Mouse (Mus musculus) heart, embryonic 16.5 days (tissue): Measurements from ENCODE around the gene Chek2. TPM values are rescaled to one million over a fixed set of nuclear protein-coding genes. Genes with fewer than 3 reads are reported as not detected.

Experiments used
- ATAC-seq: fragments of 200-750 bp; cut with Nextera tagmentation; replicated peaks from 2 replicates; pipeline ENCODE4 v1.8.0; 2017; ENCODE audit warnings: moderate number of reproducible peaks; ENCODE audit not compliant: insufficient read depth, low FRiP score; ENCODE audit errors: extremely low read depth
- H3K27ac ChIP-seq: fragments of 300-500 bp; sonication (generic); 2 replicates; pipeline ENCODE4 v1.5.1; 2014; ENCODE audit warnings: mild to moderate bottlenecking, low read length, control low read depth, moderate library complexity
- H3K27me3 ChIP-seq: fragments of 300-500 bp; sonication (generic); 2 replicates; pipeline ENCODE4 v1.6.1; 2014; ENCODE audit warnings: low read length, mixed read lengths; ENCODE audit not compliant: control insufficient read depth, insufficient read depth
- H3K36me3 ChIP-seq: fragments of 300-500 bp; sonication (generic); 2 replicates; pipeline ENCODE4 v1.6.1; 2014; ENCODE audit not compliant: control insufficient read depth, insufficient read depth
- H3K4me1 ChIP-seq: fragments of 300-500 bp; sonication (generic); 2 replicates; pipeline ENCODE4 v1.6.1; 2014; ENCODE audit warnings: low read length, mixed read lengths; ENCODE audit not compliant: control insufficient read depth, insufficient read depth
- H3K4me2 ChIP-seq: fragments of 300-500 bp; sonication (generic); 2 replicates; pipeline ENCODE4 v1.6.1; 2014; ENCODE audit warnings: low read depth, mild to moderate bottlenecking, control low read depth, low read length
- H3K4me3 ChIP-seq: fragments of 300-500 bp; sonication (generic); 2 replicates; pipeline ENCODE4 v1.5.1; 2014; ENCODE audit warnings: mild to moderate bottlenecking, control low read depth, low read length
- H3K9ac ChIP-seq: fragments of 300-500 bp; sonication (generic); 2 replicates; pipeline ENCODE4 v1.6.1; 2014; ENCODE audit warnings: low read length, control low read depth
- H3K9me3 ChIP-seq: fragments of 300-500 bp; sonication (generic); replicated peaks from 2 replicates; pipeline ENCODE4 v1.6.1; 2016; ENCODE audit warnings: low read length; ENCODE audit not compliant: control insufficient read depth
- WGBS: fragments of 180-500 bp; shearing (Covaris S2); extraction: QIAGEN DNeasy Blood & Tissue Kit; methylation state at CpG from one replicate; pipeline ENCODE4 v1.1.7; 2014; 5-methylcytosine and 5-hydroxymethylcytosine counted together
- polyA plus RNA-seq: library from polyadenylated mRNA; unstranded; fragments of >200 nt; fragmentation: Nextera tagmentation; extraction: Ambion mirVana; gene quantifications from 2 replicates; pipeline ENCODE4 v1.2.1, GENCODE M21; 2015

Gene Chek2
- polyA plus RNA-seq, 1 experiment from 2014 or later = 19.0 TPM

DNA sequence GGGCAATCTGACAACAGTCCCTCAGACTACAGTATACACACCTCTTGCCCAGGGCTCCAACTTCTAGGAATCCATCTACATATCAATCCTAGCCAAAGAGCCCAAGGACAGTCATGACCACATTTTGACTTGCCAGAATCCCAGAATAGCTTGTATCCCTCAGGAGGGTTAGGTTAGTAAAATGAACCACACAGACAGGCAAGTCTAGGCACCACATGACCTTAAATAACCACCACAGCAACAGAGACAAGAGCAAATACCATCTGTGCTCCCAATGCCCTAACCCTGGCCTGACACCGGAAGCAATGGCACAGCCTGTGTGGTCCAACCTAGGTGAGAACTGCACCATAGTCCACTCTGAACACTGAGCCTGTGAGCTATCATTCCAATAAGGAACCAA, 33.1 kb upstream of the Chek2 start:
- Histone ChIP-seq H3K4me2 (no peak overlapping the region), H3K27me3 (no peaks in the 10 kb centered on the region), H3K9me3 (no peaks in the 10 kb centered on the region), H3K9ac (no peak overlapping the region), H3K4me3 (no peak overlapping the region), H3K4me1 (peaks cover 36% of the 10 kb centered on the region), H3K36me3 (peaks cover 11% of the 10 kb centered on the region), H3K27ac (no peak overlapping the region)
- WGBS = 78% methylated on average over 1 of the region's 1 CpGs
- ATAC-seq = no peak

DNA sequence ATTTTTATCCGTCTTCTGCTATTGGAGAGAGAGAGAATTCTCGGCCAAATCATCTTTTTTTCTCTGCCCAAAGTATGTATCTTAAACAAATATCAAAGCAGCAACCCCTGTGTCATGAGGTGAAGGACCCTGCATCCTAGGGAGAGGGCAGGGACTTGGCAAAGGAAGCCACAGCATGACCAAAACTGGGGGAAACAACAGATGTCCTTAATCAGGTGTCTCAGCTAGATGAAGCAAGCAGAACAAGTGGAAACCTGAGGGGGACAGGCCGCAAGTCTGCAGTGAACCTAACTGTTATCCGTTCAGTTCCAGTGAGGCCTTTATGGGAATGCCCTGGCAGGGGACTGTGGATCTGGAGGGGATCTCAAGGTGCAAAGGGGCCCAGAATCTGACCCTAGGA, 32.3 kb upstream of the Chek2 start:
- no peaks in the 10 kb centered on the region for H3K27me3 ChIP-seq
- peaks cover 30% of the 10 kb centered on the region for H3K4me1 ChIP-seq
- peaks cover 11% of the 10 kb centered on the region for H3K36me3 ChIP-seq
- ATAC-seq = no peak
- H3K27ac ChIP-seq = peak overlapping the region; percentile 87
- WGBS = 83% methylated on average over 4 of the region's 4 CpGs
- peak overlapping the region; percentile 97 for H3K9ac ChIP-seq
- peak overlapping the region; percentile 91 for H3K4me3 ChIP-seq
- no peaks in the 10 kb centered on the region for H3K9me3 ChIP-seq
- peak overlapping the region; percentile 99 for H3K4me2 ChIP-seq

GRCm38 (mm10) chr5:110808061-110808631, 31.6 kb upstream of the Chek2 start:
- H3K27me3 ChIP-seq = no peaks in the 10 kb centered on the region
- peaks cover 11% of the 10 kb centered on the region for H3K36me3 ChIP-seq
- peak overlapping the region; percentile 91 for H3K4me3 ChIP-seq
- H3K9ac ChIP-seq = peak overlapping the region; percentile 97
- H3K4me2 ChIP-seq = peak overlapping the region; percentile 99
- ATAC-seq = peak; percentile 51
- H3K4me1 ChIP-seq = peaks cover 24% of the 10 kb centered on the region
- WGBS = 0% methylated on average over 14 of the region's 14 CpGs
- no peaks in the 10 kb centered on the region for H3K9me3 ChIP-seq
- peak overlapping the region; percentile 87 for H3K27ac ChIP-seq

GRCm38 (mm10) chr5:110808821-110809666, 30.7 kb upstream of the Chek2 start:
- H3K4me3 ChIP-seq = peak overlapping the region; percentile 91
- H3K4me2 ChIP-seq = peak overlapping the region; percentile 99
- peak overlapping the region; percentile 97 for H3K9ac ChIP-seq
- ATAC-seq = 0 out of 2 replicates have a peak, but pooled peaks have one; percentile 0
- no peaks in the 10 kb centered on the region for H3K9me3 ChIP-seq
- H3K27me3 ChIP-seq = no peaks in the 10 kb centered on the region
- H3K36me3 ChIP-seq = peaks cover 11% of the 10 kb centered on the region
- H3K27ac ChIP-seq = peak overlapping the region; percentile 87
- peaks cover 24% of the 10 kb centered on the region for H3K4me1 ChIP-seq
- whole genome bisulfite sequencing = 2% methylated on average over 27 of the region's 27 CpGs

DNA sequence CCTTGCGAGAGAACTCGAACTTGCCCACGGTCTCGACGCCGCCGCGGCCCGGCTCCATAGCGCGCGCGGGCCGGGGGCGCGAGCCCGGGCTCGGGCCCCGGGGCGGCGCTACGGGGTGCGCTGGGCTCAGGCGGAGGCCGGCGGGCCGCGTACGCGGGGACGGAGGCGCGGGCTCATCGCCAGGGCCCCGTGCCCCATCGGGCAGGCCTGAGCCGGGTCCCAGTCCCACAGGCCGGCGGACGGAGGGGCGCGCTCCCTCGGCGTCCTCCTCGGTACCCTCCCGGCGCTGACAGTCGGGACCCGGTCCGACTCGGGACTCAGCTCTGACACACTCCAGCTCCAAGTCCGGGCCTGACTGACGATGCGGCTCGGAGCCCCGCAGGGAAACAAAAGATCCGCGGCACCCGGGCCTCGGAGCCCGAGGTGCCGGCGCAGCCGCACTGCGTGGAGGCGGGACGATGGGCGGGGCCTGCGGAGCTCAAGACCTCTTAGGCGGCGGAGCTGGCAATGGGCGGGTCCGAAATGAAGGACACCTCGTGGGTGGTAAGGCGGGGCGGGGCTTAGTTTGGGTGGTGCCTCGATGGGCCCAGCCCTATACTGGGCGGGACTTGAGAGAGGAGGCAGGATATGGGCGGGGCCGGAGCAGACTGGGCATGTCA, 30.0 kb upstream of the Chek2 start, which contains the start of gene Ulk1:
TSS of gene Ulk1 (minus strand) at position 431 of the 659 bp plus-strand sequence.
- Histone ChIP-seq H3K9ac (peak within 1 kb of the TSS; percentile 97), H3K27me3 (no peaks in the 10 kb centered on the region), H3K4me2 (peak within 1 kb of the TSS; percentile 99), H3K27ac (peak within 1 kb of the TSS; percentile 87), H3K4me1 (peaks cover 24% of the 10 kb centered on the region), H3K4me3 (peak within 1 kb of the TSS; percentile 91), H3K36me3 (peaks cover 6% of the 10 kb centered on the region), H3K9me3 (no peaks in the 10 kb centered on the region)
- ATAC-seq = peak; percentile 98
- WGBS = under 1% methylated on average over 80 of the region's 80 CpGs

DNA sequence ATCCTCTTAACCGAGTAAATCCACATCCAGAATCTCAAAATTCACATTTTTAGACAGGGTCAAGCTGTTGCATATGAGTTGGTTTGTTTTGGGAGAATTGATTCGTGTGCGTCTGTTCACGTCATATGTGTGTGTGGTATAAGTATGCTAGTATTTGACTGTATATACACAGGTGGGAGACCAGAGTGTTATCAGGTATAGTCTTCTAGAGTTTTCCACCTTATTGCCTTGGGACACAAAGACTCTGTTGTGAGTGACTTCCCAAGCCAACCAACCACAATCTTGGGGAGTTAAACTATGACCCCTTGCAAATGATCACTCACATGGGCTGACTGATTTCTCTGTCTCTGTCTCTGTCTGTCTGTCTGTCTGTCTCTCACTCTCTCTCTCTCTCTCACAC, 15.4 kb upstream of the Chek2 start:
- Histone ChIP-seq H3K4me3 (no peak overlapping the region), H3K9me3 (no peaks in the 10 kb centered on the region), H3K4me2 (no peak overlapping the region), H3K9ac (no peak overlapping the region), H3K36me3 (no peaks in the 10 kb centered on the region), H3K27ac (no peak overlapping the region), H3K27me3 (no peaks in the 10 kb centered on the region), H3K4me1 (no peaks in the 10 kb centered on the region)
- 83% methylated on average over 4 of the region's 4 CpGs for WGBS
- no peak for ATAC-seq

DNA sequence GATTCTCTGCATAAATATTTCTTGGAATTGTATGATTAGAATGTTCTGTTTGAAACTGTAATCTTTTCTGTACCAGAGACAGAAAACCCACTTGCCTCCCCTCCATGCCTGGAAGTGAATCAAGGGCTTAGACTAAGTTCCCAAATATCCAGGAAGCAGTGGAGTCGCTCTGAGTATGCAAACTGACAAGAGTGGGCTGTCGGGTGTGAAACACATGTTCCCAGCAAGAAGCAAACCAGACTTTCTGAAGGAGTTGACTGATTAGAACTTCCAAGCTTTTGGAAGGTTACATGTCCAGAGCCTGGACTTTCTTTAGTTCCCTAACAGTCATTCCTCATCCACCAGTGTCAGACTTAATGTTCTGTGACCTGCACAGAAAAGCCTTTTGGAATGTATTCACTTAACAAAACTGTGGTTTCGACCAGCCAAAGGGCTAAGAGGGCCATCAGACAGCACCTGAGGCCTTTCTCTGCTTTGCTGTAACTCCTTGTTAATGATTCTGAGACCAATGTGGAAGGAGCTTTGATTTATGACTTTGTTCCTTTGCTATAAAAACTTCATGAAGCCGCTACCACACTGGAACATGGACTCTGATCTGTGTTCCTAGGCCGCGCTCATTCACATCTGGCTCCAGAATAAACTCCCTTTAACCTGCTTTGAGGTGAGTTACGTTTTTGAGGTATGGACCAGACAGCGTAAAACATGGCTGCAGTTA, 12.8 kb upstream of the Chek2 start:
- no peak overlapping the region for H3K9ac ChIP-seq
- no peaks in the 10 kb centered on the region for H3K4me1 ChIP-seq
- H3K4me2 ChIP-seq = no peak overlapping the region
- ATAC-seq = no peak
- H3K27me3 ChIP-seq = no peaks in the 10 kb centered on the region
- H3K36me3 ChIP-seq = peaks cover 3% of the 10 kb centered on the region; the same call in 1 of the 2 replicates
- H3K9me3 ChIP-seq = no peaks in the 10 kb centered on the region
- H3K4me3 ChIP-seq = no peak overlapping the region
- 80% methylated on average over 8 of the region's 8 CpGs for WGBS
- H3K27ac ChIP-seq = no peak overlapping the region

DNA sequence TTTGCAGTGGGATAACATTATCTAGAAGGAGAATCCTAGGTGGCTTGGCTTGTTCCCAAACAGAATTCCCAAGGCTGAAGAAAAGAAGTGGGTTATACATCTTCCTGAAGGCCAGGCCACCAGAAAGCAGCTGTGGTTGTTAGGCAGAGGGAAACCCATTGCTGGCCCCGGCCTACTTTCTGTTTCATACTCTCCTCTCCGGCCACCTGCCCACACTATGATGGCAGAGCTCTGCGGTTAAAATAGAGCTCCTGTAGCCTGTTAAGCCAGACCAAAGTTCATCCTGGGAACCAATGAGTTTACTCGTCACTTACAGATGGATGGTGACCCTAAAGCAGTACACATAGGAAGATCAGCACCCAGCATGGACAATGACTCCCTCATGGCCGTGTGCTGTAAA, 12.2 kb upstream of the Chek2 start:
- Histone ChIP-seq H3K4me2 (no peak overlapping the region), H3K4me3 (no peak overlapping the region), H3K4me1 (no peaks in the 10 kb centered on the region), H3K27me3 (no peaks in the 10 kb centered on the region), H3K9ac (no peak overlapping the region), H3K27ac (no peak overlapping the region), H3K9me3 (no peaks in the 10 kb centered on the region), H3K36me3 (peaks cover 3% of the 10 kb centered on the region; the same call in 1 of the 2 replicates)
- no peak for ATAC-seq
- 88% methylated on average over 5 of the region's 5 CpGs for WGBS
